In genomic region chr9:101250486-101250885, GRCm38 (mm10) we compare ENCODE assay signal across 7 mouse cellular contexts. TPM values are rescaled to one million over a fixed set of nuclear protein-coding genes. Genes with fewer than 3 reads are reported as not detected.
A peak's percentile ranks its signal among the peaks of the same experiment; 100 is the strongest.
DNase-seq lines count a peak whose midpoint lies in the region; ATAC-seq and TF ChIP-seq lines count a peak whose summit lies in the region.

No protein-coding gene starts in this region.

- H3K4me1 ChIP-seq in testis, adult 2 months (ENCODE audit: control insufficient read depth, insufficient read depth, low read length) = peaks cover 3% of the 10 kb centered on the region
- peaks cover 14% of the 10 kb centered on the region for H3K4me1 ChIP-seq in embryonic facial prominence, embryonic 13.5 days
- H3K4me1 ChIP-seq in hindbrain, postnatal 0 days (ENCODE audit: insufficient read depth, low read length) = peaks cover 15% of the 10 kb centered on the region

- TF ChIP-seq POLR2A in testis, adult 2 months (IDR thresholded peaks at IDR 0.05; ENCODE audit: control insufficient read depth, low read depth, low read length) = no peak

- no peak for ATAC-seq in embryonic facial prominence, embryonic 13.5 days (ENCODE audit: insufficient number of reproducible peaks, insufficient read depth, low FRiP score, low TSS enrichment, low read depth)
- no peak for ATAC-seq in hindbrain, postnatal 0 days
- no peak for ATAC-seq in megakaryocyte progenitor cell, adult 5-6 weeks (replicated peaks; ENCODE audit: poor library complexity)

- DNase-seq in testis, postnatal 14 days (ENCODE audit: low spot score) = no peak
- peak; percentile 46 for DNase-seq in hindbrain, postnatal 0 days (ENCODE audit: low spot score)
- peak; percentile 14 for DNase-seq in lung, postnatal 10 days
- no peak for DNase-seq in adrenal gland, adult (ENCODE audit: inconsistent age in 2 of 2, low spot score in 1 of 2)

- H3K4me2 ChIP-seq in embryonic facial prominence, embryonic 13.5 days = peak overlapping the region; percentile 76
- peak overlapping the region; percentile 65 for H3K4me2 ChIP-seq in hindbrain, postnatal 0 days (ENCODE audit: low read depth, low read length)

- peak overlapping the region; percentile 49; the same call in 1 of the 2 replicates for H3K27ac ChIP-seq in testis, adult 2 months (ENCODE audit: control insufficient read depth, insufficient read depth, low read depth, low read length)
- peak overlapping the region; percentile 98 for H3K27ac ChIP-seq in embryonic facial prominence, embryonic 13.5 days
- H3K27ac ChIP-seq in hindbrain, postnatal 0 days = peak overlapping the region; percentile 95

- 6% methylated on average over 11 of the region's 11 CpGs for WGBS in embryonic facial prominence, embryonic 13.5 days
- 1% methylated on average over 11 of the region's 11 CpGs for WGBS in hindbrain, postnatal 0 days

- peak overlapping the region; percentile 92 for H3K9ac ChIP-seq in embryonic facial prominence, embryonic 13.5 days
- peak overlapping the region; percentile 90 for H3K9ac ChIP-seq in hindbrain, postnatal 0 days (replicated peaks; ENCODE audit: low read length)

- H3K27me3 ChIP-seq in testis, adult 2 months (ENCODE audit: control insufficient read depth, insufficient read depth, low read length) = no peaks in the 10 kb centered on the region
- H3K27me3 ChIP-seq in embryonic facial prominence, embryonic 13.5 days = no peaks in the 10 kb centered on the region
- H3K27me3 ChIP-seq in hindbrain, postnatal 0 days (ENCODE audit: insufficient read depth, low read length) = no peaks in the 10 kb centered on the region

- H3K9me3 ChIP-seq in embryonic facial prominence, embryonic 13.5 days = no peaks in the 10 kb centered on the region
- H3K9me3 ChIP-seq in hindbrain, postnatal 0 days (ENCODE audit: low read length) = no peaks in the 10 kb centered on the region

- TF ChIP-seq CTCF in testis, adult 2 months (IDR thresholded peaks at IDR 0.05; ENCODE audit: control insufficient read depth, insufficient read depth, insufficient replicate concordance, low read depth, low read length) = no peak
- no peak for TF ChIP-seq CTCF in hindbrain, postnatal 0 days (IDR thresholded peaks at IDR 0.05; ENCODE audit: low read depth)

- no peaks in the 10 kb centered on the region for H3K36me3 ChIP-seq in testis, adult 2 months (ENCODE audit: control insufficient read depth, insufficient read depth, low read length)
- H3K36me3 ChIP-seq in embryonic facial prominence, embryonic 13.5 days = no peaks in the 10 kb centered on the region
- H3K36me3 ChIP-seq in hindbrain, postnatal 0 days (ENCODE audit: insufficient read depth, low read length) = no peaks in the 10 kb centered on the region

- peak overlapping the region; percentile 94; the same call in 1 of the 2 replicates for H3K4me3 ChIP-seq in testis, adult 2 months (ENCODE audit: control insufficient read depth, low read depth, low read length)
- H3K4me3 ChIP-seq in embryonic facial prominence, embryonic 13.5 days = peak overlapping the region; percentile 83
- peak overlapping the region; percentile 89 for H3K4me3 ChIP-seq in hindbrain, postnatal 0 days (ENCODE audit: low read length)

RNA-seq across cellular contexts. Expression of gene Ppp2r3a, which starts 1.1 kb away (rescaled TPM):
- polyA plus RNA-seq in testis, adult 2 months (2012; rRNA removed) = 3.0 and 3.5 TPM in 2 replicates
- polyA plus RNA-seq in embryonic facial prominence, embryonic 13.5 days (2015; fragmentation: Nextera tagmentation; extraction: Ambion mirVana) = 15.3 and 16.4 TPM in 2 replicates
- 28.0 and 28.5 TPM in 2 replicates for total RNA-seq in hindbrain, postnatal 0 days (2014; rRNA removed)
- 16.3 and 17.1 TPM in 2 replicates for polyA plus RNA-seq in hindbrain, postnatal 0 days (2015; fragmentation: Nextera tagmentation; extraction: Ambion mirVana)
- total RNA-seq in megakaryocyte progenitor cell, adult 5-6 weeks (2015) = 8.3 and 12.4 TPM in 2 replicates
- 7.9 and 9.4 TPM in 2 replicates for total RNA-seq in megakaryocyte progenitor cell, adult 5-6 weeks (2017)

Comparison
In these comparisons a context has a peak if more than half of its experiments do, and no peak if none do; other contexts are left out.
1. DNase-seq: peak in hindbrain, postnatal 0 days (single experiment) and lung, postnatal 10 days (single experiment); none in testis, postnatal 14 days (single experiment) and adrenal gland, adult (0 of 2).
2. Peak in every context shown above with its lines, with median percentiles within 50 percentile points of each other: H3K27ac ChIP-seq and H3K4me3 ChIP-seq.